Mouse (Mus musculus) small intestine, adult 2 months (tissue): ENCODE results near the gene Dclk3.

Experiments used
- CTCF ChIP-seq: fragments of 200-500 bp; IDR thresholded peaks from 2 replicates; pipeline ENCODE4 v1.5.1; 2012; ENCODE audit warnings: low read depth, mild to moderate bottlenecking, control low read depth, inconsistent platforms, low read length, moderate library complexity, mixed read lengths; ENCODE audit not compliant: insufficient replicate concordance, insufficient read length; ENCODE audit errors: extremely low read depth
- POLR2A ChIP-seq: fragments of 200-500 bp; IDR thresholded peaks from 2 replicates; pipeline ENCODE4 v1.6.1; 2012; ENCODE audit warnings: low read depth, mild to moderate bottlenecking, control low read depth, inconsistent platforms, low read length, moderate library complexity

GRCm38 (mm10) chr9:111475281-111475680 lies 36.4 kb downstream of the Dclk3 start:
- TF ChIP-seq CTCF (no peak), POLR2A (no peak)
